Mouse (Mus musculus) olfactory bulb, adult 2 months (tissue): ENCODE data around the gene Med15.

Experiments
- CTCF ChIP-seq: fragments of 200-500 bp; IDR thresholded peaks from 2 replicates; pipeline ENCODE4 v1.5.1; 2012; ENCODE audit warnings: low read depth, mild to moderate bottlenecking, low read length, moderate library complexity; ENCODE audit not compliant: insufficient read depth
- POLR2A ChIP-seq: fragments of 200-500 bp; IDR thresholded peaks from 2 replicates; pipeline ENCODE4 v1.6.1; 2012; ENCODE audit warnings: mild to moderate bottlenecking, low read depth, low read length, moderate library complexity; ENCODE audit not compliant: insufficient read depth

DNA sequence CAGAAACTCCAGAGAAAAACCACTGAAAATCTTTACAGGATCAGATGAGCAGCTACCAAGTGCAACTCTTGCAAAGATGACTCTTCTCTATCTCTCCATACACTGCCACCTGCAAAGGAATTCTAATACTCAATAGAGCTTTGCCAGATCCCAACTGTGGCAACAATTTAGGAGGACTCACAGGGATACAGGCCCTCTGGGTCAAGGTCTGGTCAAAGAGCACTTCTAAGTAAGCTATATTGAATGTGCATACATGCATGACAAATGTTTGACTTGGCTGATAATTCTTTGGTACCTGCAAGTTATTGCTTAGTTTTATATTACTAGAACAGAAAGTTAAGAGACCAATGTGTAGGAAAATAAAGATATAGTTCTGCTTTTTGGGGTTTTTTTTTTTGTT, 67.1 kb downstream of the Med15 start:
- TF ChIP-seq CTCF (no peak), POLR2A (no peak)
